9 mouse cellular contexts compared by ENCODE assay signal in genomic region chr10:69218458-69219288, GRCm38 (mm10). TPM values are rescaled to one million over a fixed set of nuclear protein-coding genes. Genes with fewer than 3 reads are reported as not detected.
DNase-seq lines count a peak whose midpoint lies in the region; ATAC-seq and TF ChIP-seq lines count a peak whose summit lies in the region.
"Had no signal": no experiment of that assay in that cellular context is flagged by ENCODE, and none has a peak within 500 bp of the region (broad histone marks: within the 10 kb centered on the region; RNA-seq: fewer than 3 reads in every experiment).

No protein-coding gene starts in this region.

- H3K27ac ChIP-seq in heart, embryonic 12.5 days (ENCODE audit: poor library complexity, severe bottlenecking) = no peak overlapping the region
- no peak overlapping the region for H3K27ac ChIP-seq in thymus, adult 2 months (ENCODE audit: control insufficient read depth, insufficient read depth, low read length)

- TF ChIP-seq CTCF in thymus, adult 2 months (IDR thresholded peaks at IDR 0.05; ENCODE audit: borderline replicate concordance, control insufficient read depth, extremely low read depth, insufficient read depth, low read length, poor library complexity) = no peak

- ATAC-seq in heart, embryonic 12.5 days (ENCODE audit: insufficient number of reproducible peaks, low FRiP score) = peak; percentile 36; the same call in 1 of the 2 replicates

- H3K36me3 ChIP-seq in heart, embryonic 12.5 days = peaks cover 16% of the 10 kb centered on the region
- H3K36me3 ChIP-seq in megakaryocyte, embryonic 14.5 days (replicated peaks; ENCODE audit: low read length) = peaks cover 45% of the 10 kb centered on the region
- H3K36me3 ChIP-seq in thymus, adult 2 months (ENCODE audit: control insufficient read depth, insufficient read depth, low read length) = no peaks in the 10 kb centered on the region

- no peak overlapping the region for H3K9ac ChIP-seq in heart, embryonic 12.5 days

- H3K27me3 ChIP-seq in heart, embryonic 12.5 days (replicated peaks) = no peaks in the 10 kb centered on the region
- peaks cover 3% of the 10 kb centered on the region for H3K27me3 ChIP-seq in megakaryocyte, embryonic 14.5 days (replicated peaks)
- H3K27me3 ChIP-seq in thymus, adult 2 months (ENCODE audit: control insufficient read depth, insufficient read depth, low read length) = no peaks in the 10 kb centered on the region

- H3K4me1 ChIP-seq in heart, embryonic 12.5 days (replicated peaks) = peaks cover 47% of the 10 kb centered on the region
- H3K4me1 ChIP-seq in megakaryocyte, embryonic 14.5 days = peaks cover 79% of the 10 kb centered on the region
- H3K4me1 ChIP-seq in thymus, adult 2 months (replicated peaks; ENCODE audit: control insufficient read depth, insufficient read depth, low read length) = no peaks in the 10 kb centered on the region

- H3K9me3 ChIP-seq in heart, embryonic 12.5 days (replicated peaks) = no peaks in the 10 kb centered on the region
- H3K9me3 ChIP-seq in megakaryocyte, embryonic 14.5 days = no peaks in the 10 kb centered on the region

- peak; percentile 56 for DNase-seq in adrenal gland, adult 2 months
- DNase-seq in adrenal gland, postnatal 4 days (ENCODE audit: low spot score in 2 of 2) = no peak
- DNase-seq in kidney, postnatal 25 days = peak; percentile 79 to 91
- no peak for DNase-seq in spleen, postnatal 4 days (ENCODE audit: low spot score in 2 of 2)
- no peak for DNase-seq in right cerebral cortex, postnatal 10 days (ENCODE audit: low spot score in 2 of 2)
- DNase-seq in thymus, adult 2 months = no peak
- DNase-seq: embryo, embryonic 11 days had no signal

- WGBS in heart, embryonic 12.5 days = 46% methylated on average over 14 of the region's 14 CpGs
- WGBS in thymus, adult 2 months = 90% methylated on average over 14 of the region's 14 CpGs

- TF ChIP-seq POLR2A in thymus, adult 2 months (IDR thresholded peaks at IDR 0.05; ENCODE audit: control insufficient read depth, extremely low read depth, insufficient read depth, low read length, poor library complexity) = no peak

- no peak overlapping the region for H3K4me3 ChIP-seq in heart, embryonic 12.5 days
- H3K4me3 ChIP-seq in megakaryocyte, embryonic 14.5 days (replicated peaks) = peak overlapping the region; percentile 80
- H3K4me3 ChIP-seq in thymus, adult 2 months (ENCODE audit: control insufficient read depth, insufficient read depth, low read length) = no peak overlapping the region

- H3K4me2 ChIP-seq in heart, embryonic 12.5 days = no peak overlapping the region

RNA-seq across cellular contexts. Expression of gene A930033H14Rik, which starts 5.8 kb away (rescaled TPM):
- 1 to 10 TPM; 2.0 to 2.5 TPM for total RNA-seq in adrenal gland, adult 2 months (2021)
- polyA plus RNA-seq in adrenal gland, adult 2 months (2012; rRNA removed) = 1.5 and 1.7 TPM in 2 replicates
- total RNA-seq in adrenal gland, postnatal 4 days (2021) = 1 to 10 TPM; 6.6 to 7.7 TPM
- 1.9 TPM in 2 replicates for polyA plus RNA-seq in heart, embryonic 12.5 days (2016; fragmentation: Nextera tagmentation; extraction: Ambion mirVana)
- 1.2 and 3.0 TPM in 2 replicates for polyA plus RNA-seq in megakaryocyte, embryonic 14.5 days (2012; ENCODE audit: insufficient read depth, low replicate concordance)
- polyA plus RNA-seq in thymus, adult 2 months (2012; rRNA removed) = 0.28 and 0.34 TPM in 2 replicates

Comparison
In these comparisons a context has a peak if more than half of its experiments do, and no peak if none do; other contexts are left out.
1. DNase-seq: peak in adrenal gland, adult 2 months (single experiment) and kidney, postnatal 25 days (2 of 2); none in adrenal gland, postnatal 4 days (0 of 2), spleen, postnatal 4 days (0 of 2), right cerebral cortex, postnatal 10 days (0 of 2) and thymus, adult 2 months (single experiment).